In the genomic region with DNA sequence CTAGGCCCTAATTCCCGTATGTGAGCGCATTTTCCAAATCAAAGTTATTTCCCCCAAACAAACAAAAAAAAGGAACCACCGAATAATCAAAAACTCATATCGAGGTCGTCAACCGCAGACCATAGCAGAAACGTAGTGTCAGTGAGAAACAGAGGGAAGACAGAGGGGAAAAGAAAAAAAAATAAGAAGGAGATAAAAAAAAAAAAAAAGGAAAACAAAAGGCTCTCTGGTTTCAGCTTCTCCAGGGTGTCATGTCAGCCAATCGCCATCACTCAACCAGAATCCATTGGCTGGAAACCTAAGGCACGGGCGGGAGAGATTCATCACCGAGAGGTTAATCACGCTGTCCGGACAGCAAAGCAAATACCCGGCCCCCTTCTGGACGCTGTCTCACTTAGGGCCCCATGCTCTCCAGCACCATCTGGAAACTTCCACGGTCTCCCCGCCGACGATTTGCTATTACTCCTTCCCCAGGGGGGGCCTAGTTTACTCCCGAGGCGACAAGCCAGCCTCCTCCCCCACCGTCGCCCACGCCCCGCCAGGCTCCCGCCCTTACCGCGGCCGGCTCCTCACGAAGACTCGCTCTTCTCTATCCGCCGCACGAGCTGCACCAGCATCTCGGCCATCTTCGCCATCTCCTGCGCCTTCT, we compare ENCODE assay signal across 8 mouse cellular contexts. TPM values are rescaled to one million over a fixed set of nuclear protein-coding genes. Genes with fewer than 3 reads are reported as not detected.
DNase-seq lines count a peak whose midpoint lies in the region; ATAC-seq and TF ChIP-seq lines count a peak whose summit lies in the region.
"Not testable (repeated sequence)": the region's sequence is repeated elsewhere in the genome, so short reads cannot be mapped to it uniquely, and the experiment has no call there.

No protein-coding gene starts in this region.

- peak overlapping the region; percentile 55 for H3K4me3 ChIP-seq in C2C12 (ENCODE audit: insufficient read depth, poor library complexity, severe bottlenecking)
- H3K4me3 ChIP-seq in embryonic fibroblast, embryonic 13.5 days (ENCODE audit: insufficient read depth, low read length), result peak overlapping the region; percentile 46
- H3K4me3 ChIP-seq in heart, embryonic 10.5 days, result peak overlapping the region; percentile 74
- H3K4me3 ChIP-seq in kidney, embryonic 14.5 days (ENCODE audit: low read length), result peak overlapping the region; percentile 76
- peak overlapping the region; percentile 66 for H3K4me3 ChIP-seq in limb, embryonic 14.5 days (replicated peaks; ENCODE audit: low read length)
- H3K4me3 ChIP-seq in midbrain, embryonic 15.5 days, result peak overlapping the region; percentile 87

- not testable (repeated sequence) for TF ChIP-seq CTCF in C2C12 (IDR thresholded peaks at IDR 0.05; ENCODE audit: control insufficient read depth, insufficient read depth, insufficient read length); embryonic fibroblast, embryonic 13.5 days (IDR thresholded peaks at IDR 0.05; ENCODE audit: borderline replicate concordance, insufficient read depth, low read length)

- peaks cover 29% of the 10 kb centered on the region for H3K79me2 ChIP-seq in C2C12 (ENCODE audit: control insufficient read depth, insufficient read depth)

- WGBS in heart, embryonic 10.5 days, result 3% methylated on average over 35 of the region's 37 CpGs
- 3% methylated on average over 35 of the region's 37 CpGs for WGBS in kidney, embryonic 14.5 days
- WGBS in limb, embryonic 14.5 days, result 3% methylated on average over 32 of the region's 37 CpGs
- 5% methylated on average over 36 of the region's 37 CpGs for WGBS in midbrain, embryonic 15.5 days

- peak; percentile 76 for ATAC-seq in kidney, embryonic 14.5 days (ENCODE audit: low FRiP score, low TSS enrichment)
- ATAC-seq in limb, embryonic 14.5 days (ENCODE audit: low FRiP score, low read depth), result peak; percentile 43
- peak; percentile 41 for ATAC-seq in midbrain, embryonic 15.5 days (replicated peaks)

- not testable (repeated sequence) for H3K4me1 ChIP-seq in embryonic fibroblast, embryonic 13.5 days (ENCODE audit: control insufficient read depth, insufficient read depth, low read length); kidney, embryonic 14.5 days (ENCODE audit: control insufficient read depth, insufficient read depth, low read length); limb, embryonic 14.5 days (ENCODE audit: control insufficient read depth, insufficient read depth, low read length)
- H3K4me1 ChIP-seq in heart, embryonic 10.5 days, result peaks cover 19% of the 10 kb centered on the region
- peaks cover 13% of the 10 kb centered on the region for H3K4me1 ChIP-seq in midbrain, embryonic 15.5 days

- peak overlapping the region; percentile 79 for H3K9ac ChIP-seq in kidney, embryonic 14.5 days (ENCODE audit: low read depth, low read length)
- H3K9ac ChIP-seq in limb, embryonic 14.5 days (ENCODE audit: low read depth, low read length, severe bottlenecking), result peak overlapping the region; percentile 78
- peak overlapping the region; percentile 82 for H3K9ac ChIP-seq in midbrain, embryonic 15.5 days

- H3K36me3 ChIP-seq in C2C12 (ENCODE audit: control insufficient read depth, insufficient read depth), result peaks cover 13% of the 10 kb centered on the region
- H3K36me3 ChIP-seq in heart, embryonic 10.5 days, result peaks cover 13% of the 10 kb centered on the region
- H3K36me3 ChIP-seq in kidney, embryonic 14.5 days (ENCODE audit: control insufficient read depth, insufficient read depth, low read length), result peaks cover 11% of the 10 kb centered on the region; the same call in 1 of the 2 replicates
- H3K36me3 ChIP-seq in limb, embryonic 14.5 days (ENCODE audit: control insufficient read depth, insufficient read depth, low read length), result peaks cover 12% of the 10 kb centered on the region; the same call in 1 of the 2 replicates
- 0 out of 2 replicates have a peak, but pooled peaks cover 12% of the 10 kb centered on the region for H3K36me3 ChIP-seq in midbrain, embryonic 15.5 days (replicated peaks)

- not testable (repeated sequence) for TF ChIP-seq POLR2A in embryonic fibroblast, embryonic 13.5 days (IDR thresholded peaks at IDR 0.05; ENCODE audit: low read depth, low read length); limb, embryonic 14.5 days (IDR thresholded peaks at IDR 0.05; ENCODE audit: borderline replicate concordance, extremely low read depth, insufficient read depth, insufficient read length)

- DNase-seq in brain, adult 2 months (ENCODE audit: low read depth, low spot score), result peak; percentile 83
- DNase-seq in heart, embryonic 10.5 days (ENCODE audit: low spot score), result peak; percentile 81
- peak; percentile 57 for DNase-seq in limb, embryonic 14.5 days (ENCODE audit: low spot score)
- DNase-seq in spleen, postnatal 10 days (ENCODE audit: low spot score in 2 of 2), result peak; percentile 71 to 76

- H3K79me3 ChIP-seq in C2C12 (ENCODE audit: low read depth), result peaks cover 15% of the 10 kb centered on the region

- not testable (repeated sequence) for H3K27me3 ChIP-seq in C2C12 (ENCODE audit: control insufficient read depth, insufficient read depth, insufficient read length); heart, embryonic 10.5 days (ENCODE audit: insufficient read depth, poor library complexity, severe bottlenecking); kidney, embryonic 14.5 days (ENCODE audit: control insufficient read depth, insufficient read depth, low read length); limb, embryonic 14.5 days (ENCODE audit: control insufficient read depth, insufficient read depth, low read length); midbrain, embryonic 15.5 days (replicated peaks)

- H3K9me3 ChIP-seq in heart, embryonic 10.5 days; kidney, embryonic 14.5 days (ENCODE audit: control insufficient read depth, low read length); limb, embryonic 14.5 days (ENCODE audit: control insufficient read depth, low read length); midbrain, embryonic 15.5 days: not testable (repeated sequence)

- H3ac ChIP-seq in C2C12 (ENCODE audit: control insufficient read depth, insufficient read length, low read depth), result peak overlapping the region; percentile 64

- H3K4me2 ChIP-seq in kidney, embryonic 14.5 days (replicated peaks; ENCODE audit: low read depth, low read length), result peak overlapping the region; percentile 48
- peak overlapping the region; percentile 72 for H3K4me2 ChIP-seq in limb, embryonic 14.5 days (replicated peaks; ENCODE audit: low read depth, low read length, severe bottlenecking)
- peak overlapping the region; percentile 70 for H3K4me2 ChIP-seq in midbrain, embryonic 15.5 days

- H3K27ac ChIP-seq in embryonic fibroblast, embryonic 13.5 days (ENCODE audit: insufficient read depth, low read length), result peak overlapping the region; percentile 91
- peak overlapping the region; percentile 95 for H3K27ac ChIP-seq in heart, embryonic 10.5 days
- peak overlapping the region; percentile 95 for H3K27ac ChIP-seq in kidney, embryonic 14.5 days (ENCODE audit: low read depth, low read length)
- peak overlapping the region; percentile 93 for H3K27ac ChIP-seq in limb, embryonic 14.5 days (replicated peaks; ENCODE audit: low read depth, low read length)
- H3K27ac ChIP-seq in midbrain, embryonic 15.5 days, result peak overlapping the region; percentile 94

RNA-seq across cellular contexts. Expression of a gene that starts 0.8 kb away (rescaled TPM):
- polyA plus RNA-seq in C2C12 (2012; fragmentation: generic; extraction: Trizol), result 347 TPM
- 316 and 394 TPM in 2 replicates for polyA plus RNA-seq in embryonic fibroblast, embryonic 13.5 days (2011; ENCODE audit: insufficient read length, low read depth, missing spikeins)
- 366 and 466 TPM in 2 replicates for polyA plus RNA-seq in heart, embryonic 10.5 days (2016; fragmentation: Nextera tagmentation; extraction: Ambion mirVana)
- polyA plus RNA-seq in kidney, embryonic 14.5 days (2014; fragmentation: Nextera tagmentation; extraction: Ambion mirVana), result 639 and 714 TPM in 2 replicates
- 260 and 273 TPM in 2 replicates for polyA plus RNA-seq in limb, embryonic 14.5 days (2012; rRNA removed)
- polyA plus RNA-seq in limb, embryonic 14.5 days (2014; fragmentation: Nextera tagmentation; extraction: Ambion mirVana), result 638 and 692 TPM in 2 replicates
- 289 and 308 TPM in 2 replicates for polyA plus RNA-seq in midbrain, embryonic 15.5 days (2015; fragmentation: Nextera tagmentation; extraction: Ambion mirVana)

RNA-seq across cellular contexts. Expression of a gene that starts 34.7 kb away (rescaled TPM):
- 4.5 TPM for polyA plus RNA-seq in C2C12 (2012; fragmentation: generic; extraction: Trizol)
- polyA plus RNA-seq in embryonic fibroblast, embryonic 13.5 days (2011; ENCODE audit: insufficient read length, low read depth, missing spikeins), result 49.5 and 52.8 TPM in 2 replicates
- 12.6 and 20.6 TPM in 2 replicates for polyA plus RNA-seq in heart, embryonic 10.5 days (2016; fragmentation: Nextera tagmentation; extraction: Ambion mirVana)
- 5.1 and 11.2 TPM in 2 replicates for polyA plus RNA-seq in kidney, embryonic 14.5 days (2014; fragmentation: Nextera tagmentation; extraction: Ambion mirVana)
- polyA plus RNA-seq in limb, embryonic 14.5 days (2012; rRNA removed), result 24.2 and 32.4 TPM in 2 replicates
- polyA plus RNA-seq in limb, embryonic 14.5 days (2014; fragmentation: Nextera tagmentation; extraction: Ambion mirVana), result 16.5 and 17.5 TPM in 2 replicates
- 11.7 and 13.1 TPM in 2 replicates for polyA plus RNA-seq in midbrain, embryonic 15.5 days (2015; fragmentation: Nextera tagmentation; extraction: Ambion mirVana)

RNA-seq across cellular contexts. Expression of a gene that starts 47.3 kb away (rescaled TPM):
- 18.7 TPM for polyA plus RNA-seq in C2C12 (2012; fragmentation: generic; extraction: Trizol)
- 9.3 and 11.4 TPM in 2 replicates for polyA plus RNA-seq in embryonic fibroblast, embryonic 13.5 days (2011; ENCODE audit: insufficient read length, low read depth, missing spikeins)
- polyA plus RNA-seq in heart, embryonic 10.5 days (2016; fragmentation: Nextera tagmentation; extraction: Ambion mirVana), result 19.5 and 27.1 TPM in 2 replicates
- 26.1 and 26.7 TPM in 2 replicates for polyA plus RNA-seq in kidney, embryonic 14.5 days (2014; fragmentation: Nextera tagmentation; extraction: Ambion mirVana)
- 25.8 and 35.3 TPM in 2 replicates for polyA plus RNA-seq in limb, embryonic 14.5 days (2012; rRNA removed)
- polyA plus RNA-seq in limb, embryonic 14.5 days (2014; fragmentation: Nextera tagmentation; extraction: Ambion mirVana), result 27.1 and 28.6 TPM in 2 replicates
- 27.9 and 31.3 TPM in 2 replicates for polyA plus RNA-seq in midbrain, embryonic 15.5 days (2015; fragmentation: Nextera tagmentation; extraction: Ambion mirVana)

Comparison
In these comparisons a context has a peak if more than half of its experiments do, and no peak if none do; other contexts are left out.
1. Peak in every context shown above with its lines: DNase-seq, ATAC-seq, H3K4me3 ChIP-seq and H3K27ac ChIP-seq.